Mouse (Mus musculus) lung, embryonic 16.5 days (tissue): ENCODE measurements around the gene Phf13. TPM values are rescaled to one million over a fixed set of nuclear protein-coding genes. Genes with fewer than 3 reads are reported as not detected.

Source experiments
- ATAC-seq: fragments of 200-750 bp; cut with Nextera tagmentation; 2 replicates; pipeline ENCODE4 v1.8.0; 2017; ENCODE audit warnings: low read depth, mild to moderate bottlenecking, moderate library complexity
- H3K27ac ChIP-seq: fragments of 300-500 bp; sonication (generic); 2 replicates; pipeline ENCODE4 v1.5.1; 2014; ENCODE audit warnings: mild to moderate bottlenecking, control low read depth, low read length
- H3K27me3 ChIP-seq: fragments of 300-500 bp; sonication (generic); 2 replicates; pipeline ENCODE4 v1.6.1; 2014; ENCODE audit warnings: low read depth, low read length, mixed read lengths; ENCODE audit not compliant: control insufficient read depth, insufficient read depth
- H3K36me3 ChIP-seq: fragments of 300-500 bp; sonication (generic); 2 replicates; pipeline ENCODE4 v1.6.1; 2014; ENCODE audit warnings: low read length; ENCODE audit not compliant: control insufficient read depth, insufficient read depth
- H3K4me1 ChIP-seq: fragments of 300-500 bp; sonication (generic); replicated peaks from 2 replicates; pipeline ENCODE4 v1.6.1; 2014; ENCODE audit warnings: low read length, mixed read lengths; ENCODE audit not compliant: control insufficient read depth, insufficient read depth
- H3K4me2 ChIP-seq: fragments of 300-500 bp; sonication (generic); 2 replicates; pipeline ENCODE4 v1.6.1; 2014; ENCODE audit warnings: low read depth, low read length, control low read depth
- H3K4me3 ChIP-seq: fragments of 300-500 bp; sonication (generic); 2 replicates; pipeline ENCODE4 v1.5.1; 2014; ENCODE audit warnings: mild to moderate bottlenecking, low read length, control low read depth
- H3K9ac ChIP-seq: fragments of 300-500 bp; sonication (generic); 2 replicates; pipeline ENCODE4 v1.6.1; 2014; ENCODE audit warnings: low read length, control low read depth
- H3K9me3 ChIP-seq: fragments of 300-500 bp; sonication (generic); 2 replicates; pipeline ENCODE4 v1.6.1; 2016; ENCODE audit warnings: low read length; ENCODE audit not compliant: control insufficient read depth
- WGBS: fragments of 180-500 bp; shearing (Covaris S2); extraction: QIAGEN DNeasy Blood & Tissue Kit; methylation state at CpG from one replicate; pipeline ENCODE4 v1.1.7; 2014; 5-methylcytosine and 5-hydroxymethylcytosine counted together
- polyA plus RNA-seq: library from polyadenylated mRNA; unstranded; fragments of >200 nt; fragmentation: Nextera tagmentation; extraction: Ambion mirVana; gene quantifications from 2 replicates; pipeline ENCODE4 v1.2.1, GENCODE M21; 2015

The Phf13 gene
- polyA plus RNA-seq, 1 experiment from 2014 or later = 26.8 TPM

DNA sequence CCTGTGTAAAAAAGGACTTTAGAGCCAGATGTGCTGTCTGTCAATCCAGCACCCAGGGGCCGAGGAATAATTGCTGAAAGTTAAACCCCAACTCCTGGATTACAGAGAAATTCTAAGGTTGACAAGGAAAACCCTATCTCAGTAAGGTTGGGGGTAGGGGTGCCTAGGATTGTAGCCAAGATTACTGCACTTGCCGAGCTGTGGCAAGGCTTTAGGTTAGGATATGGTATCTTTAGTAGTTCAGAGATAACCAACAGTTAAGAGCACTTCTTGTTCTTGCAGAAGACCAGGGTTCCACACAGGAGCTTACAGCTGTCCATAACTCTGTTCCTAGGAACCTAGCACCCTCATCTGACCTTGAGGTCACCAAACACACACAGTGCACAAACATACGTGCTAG lies 1.6 kb upstream of the Phf13 start:
- Histone ChIP-seq H3K9ac (no peak overlapping the region), H3K9me3 (no peaks in the 10 kb centered on the region), H3K27ac (no peak overlapping the region), H3K36me3 (peaks cover under 1% of the 10 kb centered on the region; the same call in 1 of the 2 replicates), H3K4me2 (peak overlapping the region; percentile 68; the same call in 1 of the 2 replicates), H3K27me3 (no peaks in the 10 kb centered on the region), H3K4me3 (no peak overlapping the region), H3K4me1 (peaks cover 20% of the 10 kb centered on the region)
- ATAC-seq = no peak
- 70% methylated on average over 3 of the region's 3 CpGs for WGBS

DNA sequence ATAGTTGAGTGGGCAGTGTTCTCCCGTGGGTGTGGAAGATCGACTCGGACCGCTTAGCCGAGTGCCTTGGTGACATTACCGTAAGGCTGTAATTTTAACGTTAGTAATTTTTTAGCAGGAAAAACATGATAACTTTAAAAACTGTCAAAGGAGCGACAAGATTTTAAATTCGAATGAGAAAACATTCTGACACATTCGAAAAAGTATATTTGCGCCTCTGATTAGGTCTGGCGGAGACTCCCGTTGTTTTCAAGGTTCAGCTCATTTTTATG lies 829 bp upstream of the Phf13 start:
- 2% methylated on average over 13 of the region's 13 CpGs for WGBS

DNA sequence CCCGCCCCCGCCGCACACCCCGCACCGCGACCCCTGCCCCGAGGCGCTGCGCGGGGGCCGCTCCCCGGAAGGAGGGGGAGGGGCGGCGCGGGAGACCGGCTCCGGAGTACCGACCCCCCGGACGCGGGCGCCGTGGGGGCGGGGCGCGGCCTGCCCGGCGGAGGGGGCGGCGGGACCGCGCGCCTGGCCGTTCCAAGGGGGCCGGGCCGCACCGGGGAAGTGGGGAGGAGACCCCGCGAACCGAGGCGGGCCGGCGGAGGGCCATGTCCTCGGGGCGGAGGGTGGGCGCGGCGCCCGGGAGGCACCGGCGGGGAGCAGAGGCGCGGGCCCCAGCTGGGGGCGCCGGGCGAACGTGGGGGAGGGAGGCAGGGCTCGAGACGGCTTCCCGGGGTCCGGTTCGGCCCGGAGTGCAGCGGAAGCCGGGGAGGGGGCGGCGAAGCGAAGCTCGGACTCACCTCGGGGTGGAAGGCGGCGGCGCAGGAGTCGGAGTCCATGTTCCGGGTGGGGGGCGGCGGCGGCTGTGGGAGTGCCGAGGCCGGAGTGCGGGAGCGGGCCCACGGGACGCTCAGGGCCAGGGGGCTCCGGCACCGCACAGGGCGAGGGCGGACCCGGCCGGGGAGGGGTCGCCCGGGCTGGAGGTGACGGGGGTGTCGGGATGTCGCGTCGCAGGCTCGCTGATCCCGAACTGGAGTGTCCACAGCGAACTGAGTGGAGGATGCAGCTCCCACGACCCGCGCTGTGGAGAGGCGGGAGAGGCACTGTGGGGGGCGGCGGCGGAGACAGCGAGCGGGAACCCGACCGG lies 486 bp downstream of the Phf13 start:
- peak; percentile 29 for ATAC-seq
- Histone ChIP-seq H3K4me3 (peak overlapping the region; percentile 98), H3K36me3 (peaks cover 22% of the 10 kb centered on the region), H3K27ac (peak overlapping the region; percentile 80), H3K9ac (peak overlapping the region; percentile 93), H3K4me1 (peaks cover 20% of the 10 kb centered on the region), H3K9me3 (no peaks in the 10 kb centered on the region), H3K4me2 (peak overlapping the region; percentile 91), H3K27me3 (no peaks in the 10 kb centered on the region)
- WGBS = under 1% methylated on average over 65 of the region's 111 CpGs

More for the DNA sequence above, 829 bp upstream of the Phf13 start:
- Histone ChIP-seq H3K4me3 (peak overlapping the region; percentile 98), H3K27me3 (no peaks in the 10 kb centered on the region), H3K9me3 (no peaks in the 10 kb centered on the region), H3K36me3 (peaks cover 8% of the 10 kb centered on the region), H3K27ac (peak overlapping the region; percentile 91), H3K4me2 (peak overlapping the region; percentile 68), H3K4me1 (peaks cover 20% of the 10 kb centered on the region), H3K9ac (peak overlapping the region; percentile 88)
- ATAC-seq = no peak

- H3K4me2 ChIP-seq = peak overlapping the region; percentile 91
- H3K27me3 ChIP-seq = no peaks in the 10 kb centered on the region
- peaks cover 25% of the 10 kb centered on the region for H3K36me3 ChIP-seq
- WGBS = 1% methylated on average over 60 of the region's 61 CpGs
- no peak for ATAC-seq
- peak overlapping the region; percentile 93 for H3K9ac ChIP-seq
- H3K4me3 ChIP-seq = peak overlapping the region; percentile 98
- H3K4me1 ChIP-seq = peaks cover 20% of the 10 kb centered on the region
- H3K9me3 ChIP-seq = no peaks in the 10 kb centered on the region
- peak overlapping the region; percentile 80 for H3K27ac ChIP-seq
These were observed 1.6 kb downstream of the Phf13 start for GRCm38 (mm10) chr4:151994228-151995171.

DNA sequence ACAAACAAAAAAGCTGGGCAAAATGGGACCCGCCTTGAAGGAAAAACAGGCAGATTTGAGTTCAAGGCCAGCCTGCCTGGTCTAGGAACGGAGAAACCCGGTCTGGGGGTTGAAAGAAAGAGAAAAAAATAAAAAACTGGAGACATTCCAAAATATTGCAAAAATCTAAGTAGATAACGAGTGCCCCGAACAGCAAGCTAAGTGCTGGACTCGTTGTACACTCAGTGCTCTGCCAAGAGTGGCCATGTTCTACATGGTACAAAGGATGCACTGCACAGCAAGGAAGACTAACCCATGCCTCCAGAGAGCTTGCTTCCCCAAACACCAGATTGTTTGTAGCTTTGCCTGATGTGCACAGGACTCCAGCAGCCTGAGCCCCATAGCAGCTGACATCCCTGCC lies 3.0 kb downstream of the Phf13 start:
- Histone ChIP-seq H3K4me3 (no peak overlapping the region), H3K27me3 (no peaks in the 10 kb centered on the region), H3K9me3 (no peaks in the 10 kb centered on the region), H3K4me1 (peaks cover 24% of the 10 kb centered on the region), H3K4me2 (no peak overlapping the region), H3K27ac (no peak overlapping the region), H3K36me3 (peaks cover 25% of the 10 kb centered on the region), H3K9ac (no peak overlapping the region)
- no peak for ATAC-seq
- 36% methylated on average over 6 of the region's 6 CpGs for WGBS

DNA sequence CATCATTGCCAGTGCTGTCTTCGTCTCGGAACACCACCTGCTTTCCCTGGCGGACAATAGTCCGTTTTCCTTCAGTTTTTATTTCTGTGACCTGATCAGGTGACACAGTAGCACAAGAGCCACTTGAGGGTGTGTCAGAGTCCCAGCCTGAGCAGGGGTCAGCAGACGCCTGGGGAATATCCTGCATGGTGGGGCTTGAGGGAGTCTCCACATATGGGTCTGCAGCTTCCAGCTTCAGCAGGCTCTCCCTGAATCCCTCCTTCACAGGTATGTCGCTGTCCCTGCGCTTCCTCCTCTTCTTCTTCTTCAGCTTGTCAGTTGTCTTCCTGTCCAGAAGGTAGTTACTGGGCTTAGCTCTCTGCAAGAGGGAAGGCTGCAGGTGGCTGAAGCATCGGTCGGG lies 4.0 kb downstream of the Phf13 start:
- ATAC-seq = no peak
- WGBS = 87% methylated on average over 9 of the region's 9 CpGs

DNA sequence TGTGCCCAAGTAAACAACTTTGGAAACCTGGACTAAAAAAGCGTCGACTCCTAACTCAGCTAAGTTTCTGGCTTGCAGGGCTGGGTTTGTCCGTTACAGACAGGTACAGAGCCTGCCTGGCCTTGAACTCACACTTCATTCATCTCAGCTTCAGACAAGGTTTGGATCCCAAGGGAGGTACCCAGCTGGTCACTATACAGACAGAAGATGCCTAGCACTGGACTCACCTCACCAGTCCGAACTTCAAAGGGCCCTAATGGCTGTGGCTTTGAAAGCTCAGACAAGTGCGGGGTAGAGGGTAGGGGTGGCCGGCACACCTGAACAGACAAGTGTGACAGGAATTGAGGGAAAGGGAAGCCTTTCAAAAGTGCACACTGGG lies 7.0 kb downstream of the Phf13 start:
- Histone ChIP-seq H3K27ac (peak overlapping the region; percentile 81), H3K4me3 (peak overlapping the region; percentile 92), H3K27me3 (no peaks in the 10 kb centered on the region), H3K4me1 (peaks cover 24% of the 10 kb centered on the region), H3K36me3 (peaks cover 27% of the 10 kb centered on the region), H3K9me3 (no peaks in the 10 kb centered on the region), H3K4me2 (peak overlapping the region; percentile 86), H3K9ac (peak overlapping the region; percentile 94)
- 29% methylated on average over 6 of the region's 6 CpGs for WGBS
- ATAC-seq = peak; percentile 9; the same call in 1 of the 2 replicates

More for the DNA sequence above, 4.0 kb downstream of the Phf13 start:
- no peaks in the 10 kb centered on the region for H3K27me3 ChIP-seq
- H3K9me3 ChIP-seq = no peaks in the 10 kb centered on the region
- H3K9ac ChIP-seq = no peak overlapping the region
- H3K4me2 ChIP-seq = no peak overlapping the region
- H3K36me3 ChIP-seq = peaks cover 25% of the 10 kb centered on the region
- H3K4me3 ChIP-seq = no peak overlapping the region
- no peak overlapping the region for H3K27ac ChIP-seq
- H3K4me1 ChIP-seq = peaks cover 24% of the 10 kb centered on the region

DNA sequence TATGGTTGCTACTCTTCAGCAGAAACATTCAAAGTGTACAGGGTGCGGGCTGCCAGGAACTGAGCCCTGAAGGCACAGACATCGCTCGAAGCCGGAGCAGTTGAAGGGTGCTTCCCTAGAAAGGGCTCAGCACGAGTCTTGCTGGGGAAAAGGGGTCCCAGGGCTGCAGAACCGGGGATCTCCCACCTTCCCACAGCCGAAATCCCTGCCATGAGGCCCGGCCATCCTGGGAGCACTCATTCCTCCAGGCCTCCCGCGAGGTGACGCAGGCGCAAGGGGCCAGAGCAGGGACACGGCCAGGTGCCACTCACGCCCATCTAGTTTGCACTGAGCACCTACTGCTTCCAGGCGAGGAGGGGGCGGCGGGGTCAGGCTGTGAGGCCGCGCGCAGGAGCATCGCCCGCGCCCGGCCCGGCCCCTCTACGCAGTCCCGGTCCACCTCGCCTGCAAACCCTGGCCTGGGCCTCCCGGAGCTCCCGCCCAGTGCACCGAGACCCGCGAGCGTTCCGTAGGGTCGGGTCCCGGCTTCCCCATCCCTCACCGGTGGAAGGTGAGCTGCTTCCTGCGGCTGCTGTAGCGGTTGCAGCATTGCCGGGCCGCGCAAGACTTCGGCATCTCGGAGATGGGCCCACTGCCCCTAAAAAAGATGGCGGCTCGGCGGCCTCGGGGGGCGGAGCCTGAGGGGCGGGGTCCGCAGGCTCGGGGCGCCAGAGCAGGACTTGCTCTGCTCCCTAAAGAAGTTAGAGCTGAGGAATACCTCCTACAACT lies 7.5 kb downstream of the Phf13 start, which contains the start of gene Thap3:
Gene Thap3, minus strand, starts transcription at position 656 of the 768 bp plus-strand sequence.
- Histone ChIP-seq H3K4me2 (peak within 1 kb of the TSS; percentile 86), H3K4me1 (peaks cover 19% of the 10 kb centered on the region), H3K9ac (peak within 1 kb of the TSS; percentile 94), H3K4me3 (peak within 1 kb of the TSS; percentile 92), H3K27ac (peak within 1 kb of the TSS; percentile 81), H3K27me3 (no peaks in the 10 kb centered on the region), H3K9me3 (no peaks in the 10 kb centered on the region), H3K36me3 (peaks cover 27% of the 10 kb centered on the region)
- peak; percentile 77 for ATAC-seq
- WGBS = under 1% methylated on average over 45 of the region's 54 CpGs
